Mouse (Mus musculus): ENCODE measurements around the gene Hnrnpd.
A peak's percentile ranks its signal among the peaks of the same experiment; 100 is the strongest.

Gene Hnrnpd

DNA sequence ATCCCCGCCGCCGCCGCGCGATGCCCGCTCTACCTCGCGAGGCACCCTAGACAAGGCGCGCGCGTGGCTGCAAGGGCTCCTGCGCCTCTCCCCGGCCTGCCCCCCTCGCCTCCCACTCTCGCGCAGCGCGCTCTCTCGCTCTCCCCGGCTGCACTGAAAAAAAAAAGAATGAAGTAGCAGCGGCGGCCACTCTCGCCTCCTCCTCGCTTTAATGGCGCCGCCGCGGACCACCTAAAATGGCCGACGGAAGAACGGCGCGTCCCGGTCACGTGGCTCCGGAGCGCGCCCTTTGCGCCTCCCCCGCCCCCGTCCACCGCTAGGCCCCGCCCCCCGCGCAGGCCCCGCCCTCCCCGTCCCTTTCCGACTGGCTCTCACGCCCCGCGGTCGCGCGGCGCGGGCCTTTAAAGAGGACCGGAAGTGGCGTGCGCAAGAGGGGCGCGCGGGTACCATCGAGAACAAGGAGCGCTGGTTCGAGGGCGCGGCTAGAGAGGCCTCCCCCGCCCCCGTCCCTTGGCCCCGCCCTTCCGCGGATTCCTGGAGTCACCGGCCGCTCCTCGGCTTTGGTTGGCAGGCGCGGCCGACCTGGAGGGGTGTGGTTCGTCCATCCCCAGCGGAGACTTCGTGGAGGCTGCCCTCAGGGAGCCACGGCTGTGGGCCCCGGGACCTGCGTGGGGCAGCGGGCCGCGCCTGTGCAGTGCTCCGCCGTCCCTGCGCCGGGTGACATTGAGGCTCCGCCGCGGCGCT lies at the start of gene Hnrnpd, which contains the start of gene 4930524J08Rik:
Gene Hnrnpd (minus strand): TSS at position 240 of the 744 bp plus-strand sequence.
Gene 4930524J08Rik (plus strand): TSS at position 363 of the 744 bp plus-strand sequence.
- DNase-seq: peak; percentile 94

DNA sequence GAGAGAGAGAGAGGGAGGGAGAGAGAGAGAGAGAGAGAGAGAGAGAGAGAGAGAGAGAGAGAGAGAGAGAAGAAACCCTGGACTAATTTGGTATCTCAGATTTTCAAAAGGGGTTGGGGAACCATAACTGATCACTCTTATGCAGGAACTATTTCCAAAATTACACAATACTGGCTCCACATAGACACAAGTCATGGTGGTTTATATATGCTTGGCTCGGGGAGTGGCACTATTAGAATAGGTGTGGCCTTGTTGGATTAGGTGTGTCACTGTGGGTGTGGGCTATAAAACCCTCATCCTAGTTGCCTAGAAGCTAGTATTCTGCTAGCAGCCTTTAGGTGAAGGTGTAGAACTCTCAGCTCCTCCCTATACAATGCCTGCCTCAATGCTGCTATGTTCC lies 46.1 kb upstream of the Hnrnpd start:
- DNase-seq: no peak

DNA sequence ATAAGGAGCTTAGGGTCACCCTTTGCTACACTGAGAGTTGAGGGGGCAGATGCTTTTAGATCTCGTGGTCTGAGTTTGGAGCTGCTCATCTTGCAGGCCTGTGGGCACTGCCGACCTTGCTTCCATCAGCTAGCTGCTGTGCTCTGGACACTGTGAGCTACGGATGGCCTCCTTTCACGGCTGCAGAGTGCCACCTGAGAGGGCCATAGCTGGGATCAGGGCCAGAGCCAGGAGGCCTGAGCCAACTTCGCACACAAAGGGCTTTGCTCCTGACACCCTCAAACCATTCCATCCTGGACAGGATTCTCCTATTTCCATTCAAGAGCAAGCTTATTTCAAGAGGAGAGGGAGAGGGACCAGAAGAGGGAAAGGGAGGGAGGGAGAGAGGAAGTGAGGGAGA lies 45.7 kb upstream of the Hnrnpd start:
- DNase-seq: no peak

DNA sequence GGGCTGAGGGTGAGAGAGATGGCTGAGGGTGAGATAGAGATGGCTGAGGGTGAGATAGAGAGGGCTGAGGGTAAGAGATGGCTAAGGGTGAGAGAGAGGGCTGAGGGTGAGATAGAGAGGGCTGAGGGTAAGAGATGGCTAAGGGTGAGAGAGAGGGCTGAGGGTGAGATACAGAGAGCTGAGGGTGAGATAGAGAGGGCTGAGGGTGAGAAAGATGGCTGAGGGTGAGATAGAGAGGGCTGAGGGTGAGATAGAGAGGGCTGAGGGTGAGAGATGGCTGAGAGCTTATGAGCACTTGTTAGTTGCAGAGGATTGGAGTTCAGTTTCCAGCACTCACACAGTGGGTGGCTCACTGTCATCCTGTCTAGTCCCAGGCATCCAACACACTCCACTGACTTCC lies 41.4 kb upstream of the Hnrnpd start:
- no peak for DNase-seq

DNA sequence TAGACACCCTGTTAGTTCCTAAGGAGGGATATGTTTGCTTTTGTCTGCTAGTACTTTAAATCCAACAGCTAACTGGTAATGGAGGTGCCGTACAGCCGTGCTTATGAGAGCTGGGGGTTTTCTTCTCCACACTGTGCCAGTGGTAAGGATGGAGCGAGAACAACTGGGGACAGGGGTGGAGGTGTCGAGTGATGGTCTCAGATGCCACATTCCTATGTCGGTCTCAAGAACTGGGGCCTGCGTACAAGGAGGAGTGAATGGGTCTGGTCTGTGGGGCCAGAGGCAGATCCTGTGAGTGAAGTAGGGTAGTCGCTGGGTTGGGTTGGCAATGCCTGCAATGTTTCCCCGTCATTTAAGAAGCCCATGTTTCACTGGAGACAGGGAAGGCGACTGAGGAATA lies 33.9 kb upstream of the Hnrnpd start:
- no peak for DNase-seq

DNA sequence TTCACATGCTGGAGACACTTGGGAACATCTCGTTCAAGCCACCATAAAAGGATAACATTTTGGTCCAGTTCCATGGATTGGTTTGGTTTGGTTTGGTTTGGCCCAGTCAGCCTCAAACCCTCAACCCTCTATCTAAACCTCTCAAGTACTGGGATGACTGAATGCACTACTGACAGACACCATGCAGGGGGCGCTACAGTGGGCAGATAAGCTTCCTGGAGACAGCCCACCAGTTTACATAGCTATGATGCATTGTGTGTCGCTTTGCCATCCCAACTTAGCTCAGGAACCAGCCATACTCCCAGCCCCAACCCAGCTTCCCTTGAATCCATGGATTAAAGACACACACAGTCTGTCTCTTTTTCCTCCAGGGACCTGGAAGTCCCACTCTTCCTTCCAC lies 29.7 kb upstream of the Hnrnpd start:
- DNase-seq: no peak

DNA sequence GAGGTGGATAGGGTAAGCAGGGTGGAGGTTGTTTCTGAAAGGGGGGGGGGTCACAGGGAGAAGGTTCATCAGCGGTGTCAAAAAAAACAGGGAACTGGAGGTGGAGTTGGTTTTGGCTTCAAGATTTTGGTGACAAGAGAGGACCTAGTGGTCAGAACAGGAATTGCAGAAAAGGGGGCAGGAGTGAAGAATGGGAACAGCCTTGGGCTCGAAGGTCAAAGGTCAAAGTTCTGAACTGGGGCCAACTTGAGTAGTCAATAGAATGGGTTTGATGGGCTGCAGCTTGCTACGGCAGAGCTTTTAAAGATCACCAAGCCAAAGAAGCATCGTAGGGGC lies 28.3 kb upstream of the Hnrnpd start:
- DNase-seq: no peak

DNA sequence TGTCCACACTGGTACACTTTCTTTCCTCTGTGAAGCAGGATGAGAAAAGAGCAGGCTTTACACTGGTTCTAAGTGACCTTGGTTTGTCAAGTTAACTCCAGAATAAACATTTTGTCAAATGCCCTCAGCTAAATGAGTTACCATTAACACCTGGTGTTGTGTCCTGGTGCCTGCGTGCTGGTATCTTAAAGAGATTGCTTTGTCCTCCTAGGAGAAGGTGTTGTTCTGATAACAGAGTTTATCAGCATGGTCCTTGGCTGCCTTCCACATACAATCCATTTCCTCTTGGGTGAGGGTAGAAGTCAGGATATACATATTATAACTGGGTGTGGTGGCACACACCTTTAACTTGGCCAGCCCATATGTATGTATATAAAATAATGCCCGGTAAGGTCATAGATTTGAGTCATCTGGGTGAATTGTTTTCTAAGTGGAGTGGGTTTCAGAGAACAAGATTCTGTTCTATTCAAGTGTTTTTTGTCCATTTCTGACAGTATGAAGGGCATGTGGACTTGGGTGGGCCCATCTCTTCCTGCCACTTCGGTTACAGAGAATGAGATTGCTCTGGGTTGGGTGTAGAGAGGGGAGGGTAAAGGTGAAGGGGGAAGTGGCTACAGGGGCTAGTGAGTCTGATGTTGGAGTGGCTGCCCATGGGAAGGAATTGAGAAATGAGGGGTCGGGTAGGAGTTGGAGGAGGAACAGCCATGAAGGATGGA lies 27.7 kb upstream of the Hnrnpd start:
- no peak for DNase-seq

DNA sequence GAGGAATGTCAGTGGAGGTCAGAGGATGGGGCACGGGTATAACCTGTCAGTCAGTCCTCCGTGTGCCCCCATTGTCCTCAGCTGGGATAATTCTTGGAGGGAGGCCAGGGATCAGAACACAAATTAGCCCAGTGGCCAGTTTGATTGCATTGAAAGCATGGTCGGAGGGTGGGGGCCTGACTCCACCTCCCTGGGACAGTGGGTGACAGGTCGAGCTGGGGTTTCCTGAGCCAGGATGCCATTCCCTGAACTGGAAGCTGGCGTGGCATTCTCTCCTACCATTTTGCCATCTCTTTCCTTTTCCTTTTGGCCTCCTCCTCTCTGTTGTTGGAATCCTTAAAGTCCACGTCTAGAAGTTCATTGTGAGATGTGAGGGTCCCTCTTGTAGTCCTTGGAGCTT lies 27.2 kb upstream of the Hnrnpd start:
- DNase-seq: no peak

DNA sequence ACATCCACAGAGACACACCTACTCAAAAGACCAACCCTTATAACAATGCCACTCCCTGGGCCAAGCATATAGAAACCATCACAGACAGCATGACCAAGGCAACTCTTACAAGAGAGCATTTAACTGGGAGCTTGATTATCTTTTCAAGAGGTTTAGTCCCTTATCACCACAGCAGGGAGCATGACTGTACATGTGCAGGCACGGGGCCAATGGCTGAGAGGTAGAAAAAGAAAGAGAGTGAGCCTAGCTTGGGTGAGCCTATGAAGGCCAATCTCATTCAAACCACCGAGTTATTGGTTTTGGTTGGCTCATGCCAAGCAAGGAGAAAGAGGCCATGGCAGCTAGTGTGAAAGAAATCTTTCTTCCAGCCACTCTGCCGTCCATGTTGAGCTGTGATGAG lies 26.7 kb upstream of the Hnrnpd start:
- no peak for DNase-seq

DNA sequence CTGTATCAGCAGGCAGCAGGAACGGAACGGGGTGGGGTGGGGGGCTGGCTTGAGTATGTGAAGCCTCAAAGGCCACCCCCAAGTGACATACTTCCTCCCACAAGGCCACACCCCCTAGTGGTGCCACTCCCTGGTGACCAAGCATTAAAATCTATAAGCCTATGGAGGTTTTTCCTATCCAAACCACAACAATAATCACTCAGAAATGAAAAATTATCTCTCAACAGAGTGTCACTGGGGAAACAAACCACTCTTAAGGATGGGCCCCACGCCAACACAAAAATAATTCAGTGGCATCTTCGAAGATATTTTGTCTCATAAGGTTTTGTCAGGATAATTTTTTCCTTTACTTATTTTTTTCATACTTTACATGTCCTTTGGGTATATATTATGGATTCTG lies 25.2 kb upstream of the Hnrnpd start:
- DNase-seq: no peak

DNA sequence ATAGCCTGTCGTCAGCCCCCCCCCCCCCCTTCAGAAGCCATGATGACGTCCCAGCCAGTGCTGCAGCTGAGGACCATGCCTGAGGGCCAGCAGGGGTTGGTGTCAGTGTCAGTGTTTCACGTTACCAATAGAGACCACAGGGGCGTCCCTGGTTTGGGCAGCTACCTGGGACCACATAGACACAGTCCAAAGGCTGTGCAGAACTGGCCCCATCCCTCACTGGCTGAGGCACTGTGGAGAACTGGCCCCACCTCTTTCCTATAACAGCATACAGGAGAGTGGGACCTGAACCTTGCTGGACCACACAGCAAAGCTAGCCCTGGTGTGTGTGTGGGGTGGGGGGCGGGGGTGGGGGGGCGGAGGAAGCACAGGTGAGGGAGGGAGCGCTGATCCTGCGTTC lies 21.8 kb upstream of the Hnrnpd start:
- DNase-seq: no peak

DNA sequence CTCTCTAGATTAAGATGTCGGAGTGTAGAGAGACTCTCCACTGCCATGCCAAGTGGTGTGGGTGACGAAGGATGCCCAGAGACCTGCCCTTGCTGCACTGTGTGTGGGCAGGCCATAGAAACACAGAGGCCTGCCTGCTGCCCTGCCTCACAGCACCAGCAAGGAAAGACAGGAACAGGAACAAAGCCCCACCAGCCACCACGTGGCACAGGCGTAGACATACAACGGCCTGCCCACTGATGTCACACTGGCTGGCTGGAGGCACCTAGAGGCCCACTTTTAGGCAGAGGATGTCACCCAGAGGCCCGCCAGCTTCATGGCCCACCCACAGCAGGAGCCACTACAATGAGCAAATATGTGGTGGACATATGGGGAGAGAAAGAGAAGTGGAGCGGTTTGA lies 21.3 kb upstream of the Hnrnpd start:
- no peak for DNase-seq

DNA sequence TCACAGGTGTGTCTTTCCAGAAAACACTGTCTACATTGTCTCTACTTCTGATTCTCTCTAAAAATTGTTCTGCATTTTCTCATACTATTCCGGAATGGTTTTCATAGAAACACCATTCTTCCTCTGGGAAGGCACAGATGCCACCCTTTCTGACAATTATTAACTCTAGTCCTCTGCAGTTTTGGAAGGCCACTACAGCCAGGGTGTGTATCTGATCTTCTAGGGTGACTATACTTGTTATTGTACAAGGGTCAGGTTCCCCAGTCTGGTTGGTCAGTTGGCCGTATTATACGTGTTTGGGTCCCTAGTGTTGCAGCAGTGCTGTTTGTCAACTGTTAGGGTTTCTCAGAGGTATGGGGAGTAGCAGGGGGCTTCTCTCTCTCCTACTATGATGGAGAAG lies 15.9 kb upstream of the Hnrnpd start:
- no peak for DNase-seq

DNA sequence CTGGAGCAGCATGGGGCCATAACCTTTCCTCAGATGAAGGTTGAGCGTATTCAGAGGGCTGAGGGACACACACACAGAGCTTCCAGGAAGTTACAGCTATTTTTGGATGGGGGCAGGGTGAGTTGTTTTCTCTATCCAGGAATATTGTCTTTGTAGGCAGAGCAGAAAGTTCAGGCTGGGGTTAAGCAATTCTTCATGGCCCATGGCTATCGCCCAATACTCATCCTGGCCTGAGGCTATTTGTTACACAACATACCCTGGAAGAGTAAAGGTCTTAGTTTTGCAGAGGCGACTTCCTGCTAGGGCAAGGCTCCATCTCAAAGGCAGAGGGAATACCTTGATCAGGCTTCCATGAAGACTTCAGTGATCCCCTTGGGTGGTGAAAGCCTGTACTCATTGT lies 15.4 kb upstream of the Hnrnpd start:
- DNase-seq: no peak

DNA sequence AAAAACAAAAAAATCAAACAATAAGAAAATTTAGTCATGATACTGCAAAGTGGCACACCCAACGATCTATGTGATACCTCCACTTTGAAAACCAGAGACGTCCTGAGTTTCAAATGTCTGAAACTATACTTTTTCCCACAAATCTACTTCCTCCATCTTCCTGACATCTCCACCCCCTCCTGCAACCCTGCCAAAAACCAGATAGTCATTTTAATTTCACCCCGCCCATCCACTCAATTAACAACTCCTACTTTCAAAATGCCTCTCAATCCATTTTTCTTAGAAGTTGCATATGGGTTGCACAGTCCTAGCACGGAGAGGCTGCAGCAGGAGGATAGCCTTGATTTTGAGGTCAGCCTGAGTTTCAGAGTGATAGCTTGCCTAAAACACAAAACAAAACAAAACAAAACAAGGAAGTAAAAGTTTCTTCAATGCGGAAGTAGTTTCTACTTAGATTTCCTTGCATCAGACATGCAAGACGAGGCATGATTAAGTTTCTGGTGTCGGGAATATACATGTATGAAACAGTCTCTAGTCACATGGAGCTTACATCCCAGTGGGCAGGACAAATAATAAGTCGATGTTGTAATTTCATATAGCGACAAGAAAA lies 4.8 kb upstream of the Hnrnpd start:
- DNase-seq: no peak

DNA sequence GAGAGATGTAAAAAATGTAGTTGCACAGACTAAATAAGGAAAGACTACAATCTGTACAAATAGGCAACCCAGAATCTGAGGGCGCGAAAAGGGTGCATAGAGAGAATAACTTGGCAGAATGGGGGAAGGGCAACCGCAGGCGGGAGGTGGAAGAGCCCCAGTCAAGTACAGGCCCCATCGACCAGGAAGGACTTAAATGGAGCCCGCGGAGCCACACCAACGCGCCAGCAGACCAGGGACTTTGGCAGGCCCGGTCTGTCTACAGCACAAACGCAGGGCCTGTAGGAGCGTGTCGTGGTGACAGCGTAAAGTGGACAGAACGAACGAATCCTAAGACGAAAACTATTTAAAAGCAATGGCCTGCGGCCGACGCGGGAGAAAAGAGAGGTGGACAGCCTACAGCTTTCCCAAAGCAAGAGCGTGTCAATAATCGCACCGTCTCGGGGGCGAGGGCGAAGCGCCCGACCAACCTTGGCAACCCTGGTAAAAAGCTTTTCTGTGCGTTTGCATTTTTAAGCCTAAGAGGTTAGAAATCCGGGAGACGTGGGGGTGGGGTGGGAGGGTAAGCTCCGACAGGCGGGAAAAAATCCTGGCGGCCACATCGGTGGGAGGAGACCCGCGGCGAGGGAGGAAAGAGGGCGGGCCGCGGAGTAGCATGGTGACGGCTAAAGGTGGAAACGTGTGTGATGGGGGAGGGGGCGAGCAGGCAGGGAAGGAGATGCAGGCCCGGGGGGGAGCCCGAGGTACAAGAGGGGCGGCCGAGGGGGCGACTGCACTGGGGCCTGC lies 1.0 kb downstream of the Hnrnpd start:
- peak; percentile 81 for DNase-seq

DNA sequence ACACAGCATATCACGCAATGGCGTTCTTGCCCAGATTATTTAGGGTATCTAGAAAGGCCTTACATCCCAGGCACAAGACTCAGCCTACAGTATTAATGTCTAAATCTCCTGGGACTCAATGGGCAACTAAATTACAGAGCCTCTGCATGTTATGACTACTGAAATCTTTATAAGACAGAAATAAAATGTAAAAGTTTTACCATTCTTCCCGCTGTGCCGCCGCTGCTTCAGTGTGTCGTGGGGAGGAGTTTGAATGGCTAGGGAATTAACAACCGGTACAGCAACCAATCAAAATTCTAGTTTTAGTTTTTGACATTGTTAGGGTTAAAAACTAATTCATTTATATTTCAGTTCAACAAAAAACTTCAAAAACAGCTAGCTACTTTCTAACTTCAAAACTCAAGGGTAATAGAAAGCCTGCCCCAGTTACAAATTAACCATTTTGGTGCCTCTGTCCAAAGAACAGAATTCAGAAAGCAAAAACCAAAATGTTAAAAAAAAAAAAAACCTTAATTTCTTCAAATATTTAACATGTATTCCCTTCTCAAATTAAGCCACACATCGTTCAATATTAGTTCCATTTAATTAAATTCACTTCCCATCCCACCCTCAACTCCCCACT lies 2.3 kb downstream of the Hnrnpd start:
- no peak for DNase-seq

DNA sequence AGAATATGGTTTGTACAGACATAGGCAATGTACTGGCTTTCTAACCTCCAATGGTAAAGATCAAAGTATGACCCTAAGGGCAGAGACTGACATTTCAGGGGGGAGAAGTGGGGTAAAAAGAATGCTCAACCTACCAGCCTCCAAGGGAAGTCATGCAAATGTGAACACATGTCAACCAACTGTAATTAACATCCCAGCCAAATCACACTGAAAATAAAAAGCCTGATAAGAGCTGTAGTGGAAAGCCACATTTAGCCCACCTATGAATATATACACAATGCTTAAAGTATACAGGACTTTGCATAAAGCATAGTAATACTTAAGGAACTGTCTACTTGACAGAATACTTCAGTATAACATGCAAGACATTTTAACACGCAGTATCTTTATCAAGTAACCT lies 3.0 kb downstream of the Hnrnpd start:
- no peak for DNase-seq

DNA sequence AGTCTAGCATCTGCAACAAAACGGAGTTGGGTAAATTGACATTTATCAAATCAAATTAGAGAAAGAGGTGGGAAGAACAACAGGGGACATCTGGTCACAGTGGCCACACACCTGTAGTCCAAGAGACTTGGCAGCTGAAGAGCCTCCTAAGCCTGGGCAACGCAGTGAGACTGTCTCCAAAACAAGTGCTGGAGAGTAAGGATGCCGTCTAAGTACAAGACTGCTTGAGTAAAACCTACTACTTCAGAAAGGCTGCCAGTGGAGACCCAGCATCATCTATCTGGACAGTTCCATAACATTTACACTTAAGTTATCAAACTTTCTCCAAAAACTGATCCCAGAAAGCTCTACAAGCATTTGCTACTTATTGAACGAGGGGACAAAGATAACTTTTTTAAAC lies 3.7 kb downstream of the Hnrnpd start:
- no peak for DNase-seq

DNA sequence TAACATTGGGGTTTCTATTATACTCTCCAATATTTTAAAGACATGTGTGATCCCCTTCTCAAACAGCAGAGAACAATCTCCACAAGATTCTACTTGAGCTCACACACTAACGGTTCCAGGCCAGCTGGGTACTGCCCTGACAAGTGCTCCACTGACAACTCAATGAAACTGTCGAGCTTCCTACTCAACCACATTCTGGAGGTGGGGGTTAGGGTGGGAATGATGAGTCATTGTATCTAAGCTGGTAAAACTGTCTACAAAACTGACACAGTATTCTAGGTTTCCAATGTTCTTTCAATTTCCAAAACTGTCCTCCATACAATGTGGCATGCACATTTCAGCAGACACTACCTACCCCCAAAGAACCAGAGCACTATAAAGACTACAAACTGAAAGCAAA lies 4.8 kb downstream of the Hnrnpd start:
- DNase-seq: no peak

DNA sequence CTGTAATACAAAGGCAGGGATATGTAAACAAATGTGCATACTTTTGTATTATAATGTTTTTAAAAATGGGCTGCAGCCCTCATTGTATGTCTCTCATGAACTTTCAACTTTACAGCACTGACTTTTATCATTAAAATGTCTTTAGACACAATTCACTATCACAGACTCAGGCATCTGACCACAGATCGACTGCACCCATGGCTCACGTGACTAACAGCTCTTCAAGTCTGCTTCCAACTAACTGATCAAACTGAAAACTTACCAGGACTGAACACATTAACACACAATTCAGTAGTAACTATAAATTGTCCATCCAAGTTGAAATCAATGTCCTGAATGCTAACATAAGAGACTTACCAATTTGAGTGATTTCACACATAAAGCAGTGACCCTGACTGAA lies 18.8 kb downstream of the Hnrnpd start:
- no peak for DNase-seq

Measured in lung, postnatal 14 days (tissue).